Mouse (Mus musculus) forebrain, embryonic 14.5 days (tissue): ENCODE measurements at regions not wholly inside any gene's neighbourhood (a gene's known extent, or its start where the extent isn't known, plus 50 kb on each side); places are given as distances from the start of the nearest gene placed in this dataset.

Experiments
- ATAC-seq: fragments of 200-750 bp; cut with Nextera tagmentation; 2 replicates; pipeline ENCODE4 v1.8.0; 2017; ENCODE audit warnings: mild to moderate bottlenecking, moderate library complexity
- DNase-seq: peaks from one replicate; pipeline ENCODE4 v3.0.0-alpha.2; 2015; ENCODE audit warnings: low spot score
- H3K27ac ChIP-seq: fragments of 300-500 bp; sonication (generic); 2 replicates; pipeline ENCODE4 v1.5.1; 2014; ENCODE audit warnings: low read depth, mild to moderate bottlenecking, control low read depth, low read length, moderate library complexity
- H3K27me3 ChIP-seq: fragments of 300-500 bp; sonication (generic); replicated peaks from 2 replicates; pipeline ENCODE4 v1.6.1; 2014; ENCODE audit warnings: low read length, control low read depth, mixed read lengths; ENCODE audit not compliant: control insufficient read depth, insufficient read depth
- H3K36me3 ChIP-seq: fragments of 300-500 bp; sonication (generic); 2 replicates; pipeline ENCODE4 v1.6.1; 2014; ENCODE audit warnings: low read length, control low read depth; ENCODE audit not compliant: control insufficient read depth, insufficient read depth
- H3K4me1 ChIP-seq: fragments of 300-500 bp; sonication (generic); 2 replicates; pipeline ENCODE4 v1.6.1; 2014; ENCODE audit warnings: antibody characterized with exemption, low read length, control low read depth; ENCODE audit not compliant: control insufficient read depth, insufficient read depth
- H3K4me2 ChIP-seq: fragments of 300-500 bp; sonication (generic); 2 replicates; pipeline ENCODE4 v1.6.1; 2014; ENCODE audit warnings: mild to moderate bottlenecking, control low read depth, low read length
- H3K4me3 ChIP-seq: fragments of 300-500 bp; sonication (generic); 2 replicates; pipeline ENCODE4 v1.5.1; 2014; ENCODE audit warnings: low read depth, low read length, control low read depth
- H3K9ac ChIP-seq: fragments of 300-500 bp; sonication (generic); 2 replicates; pipeline ENCODE4 v1.6.1; 2014; ENCODE audit warnings: mild to moderate bottlenecking, low read length, control low read depth, moderate library complexity
- H3K9me3 ChIP-seq: fragments of 300-500 bp; sonication (generic); replicated peaks from 2 replicates; pipeline ENCODE4 v1.6.1; 2016; ENCODE audit warnings: low read length, control low read depth, mixed read lengths; ENCODE audit not compliant: control insufficient read depth
- WGBS: fragments of 180-500 bp; shearing (Covaris S2); extraction: QIAGEN DNeasy Blood & Tissue Kit; methylation state at CpG from one replicate; pipeline ENCODE4 v1.1.7; 2014; 5-methylcytosine and 5-hydroxymethylcytosine counted together

- Histone ChIP-seq H3K9me3 (no peaks in the 10 kb centered on the region), H3K4me3 (no peak overlapping the region), H3K36me3 (no peaks in the 10 kb centered on the region), H3K4me2 (no peak overlapping the region), H3K27ac (no peak overlapping the region), H3K9ac (no peak overlapping the region), H3K4me1 (0 out of 2 replicates have a peak, but pooled peaks cover 2% of the 10 kb centered on the region), H3K27me3 (no peaks in the 10 kb centered on the region)
- 93% methylated on average over 6 of the region's 6 CpGs for WGBS
- no peak for ATAC-seq
- DNase-seq = no peak
These were observed 339.4 kb upstream of the Id2 start for GRCm38 (mm10) chr12:25436220-25436911.

- H3K36me3 ChIP-seq = no peaks in the 10 kb centered on the region
- 96% methylated on average over 6 of the region's 6 CpGs for WGBS
- no peak overlapping the region for H3K27ac ChIP-seq
- H3K9ac ChIP-seq = no peak overlapping the region
- no peaks in the 10 kb centered on the region for H3K27me3 ChIP-seq
- H3K4me1 ChIP-seq = 0 out of 2 replicates have a peak, but pooled peaks cover 2% of the 10 kb centered on the region
- no peak overlapping the region for H3K4me2 ChIP-seq
- DNase-seq = no peak
- ATAC-seq = no peak
- no peaks in the 10 kb centered on the region for H3K9me3 ChIP-seq
- H3K4me3 ChIP-seq = no peak overlapping the region
These were observed 335.9 kb upstream of the Id2 start for GRCm38 (mm10) chr12:25432796-25433195.

- no peak overlapping the region for H3K9ac ChIP-seq
- H3K4me1 ChIP-seq = no peaks in the 10 kb centered on the region
- DNase-seq = no peak
- no peaks in the 10 kb centered on the region for H3K27me3 ChIP-seq
- no peak overlapping the region for H3K4me2 ChIP-seq
- no peak for ATAC-seq
- no peaks in the 10 kb centered on the region for H3K36me3 ChIP-seq
- WGBS = 96% methylated on average over 4 of the region's 4 CpGs
- no peaks in the 10 kb centered on the region for H3K9me3 ChIP-seq
- no peak overlapping the region for H3K4me3 ChIP-seq
- H3K27ac ChIP-seq = no peak overlapping the region
These were observed 334.0 kb upstream of the Id2 start for GRCm38 (mm10) chr12:25430911-25431310.

GRCm38 (mm10) chr12:25427911-25428642, 331.1 kb upstream of the Id2 start:
- Histone ChIP-seq H3K4me1 (no peaks in the 10 kb centered on the region), H3K27ac (no peak overlapping the region), H3K4me3 (no peak overlapping the region), H3K9me3 (no peaks in the 10 kb centered on the region), H3K36me3 (no peaks in the 10 kb centered on the region), H3K4me2 (no peak overlapping the region), H3K9ac (no peak overlapping the region), H3K27me3 (no peaks in the 10 kb centered on the region)
- ATAC-seq (no peak), DNase-seq (no peak)
- 90% methylated on average over 11 of the region's 11 CpGs for WGBS

GRCm38 (mm10) chr12:25417336-25417735, 320.4 kb upstream of the Id2 start:
- WGBS = 93% methylated on average over 4 of the region's 4 CpGs
- H3K9ac ChIP-seq = no peak overlapping the region

GRCm38 (mm10) chr12:25416571-25416970, 319.6 kb upstream of the Id2 start:
- 63% methylated on average over 3 of the region's 3 CpGs for WGBS
- DNase-seq (no peak), ATAC-seq (no peak)
- Histone ChIP-seq H3K27me3 (no peaks in the 10 kb centered on the region), H3K9me3 (no peaks in the 10 kb centered on the region), H3K4me3 (no peak overlapping the region), H3K27ac (no peak overlapping the region), H3K4me1 (0 out of 2 replicates have a peak, but pooled peaks cover 6% of the 10 kb centered on the region), H3K9ac (no peak overlapping the region), H3K4me2 (no peak overlapping the region), H3K36me3 (no peaks in the 10 kb centered on the region)

More at GRCm38 (mm10) chr12:25417336-25417735, 320.4 kb upstream of the Id2 start:
- no peak overlapping the region for H3K27ac ChIP-seq
- H3K4me3 ChIP-seq = no peak overlapping the region
- H3K9me3 ChIP-seq = no peaks in the 10 kb centered on the region
- H3K4me1 ChIP-seq = 0 out of 2 replicates have a peak, but pooled peaks cover 6% of the 10 kb centered on the region
- H3K27me3 ChIP-seq = no peaks in the 10 kb centered on the region
- no peak for DNase-seq
- ATAC-seq = no peak
- H3K4me2 ChIP-seq = no peak overlapping the region
- H3K36me3 ChIP-seq = no peaks in the 10 kb centered on the region

- Histone ChIP-seq H3K9ac (no peak overlapping the region), H3K27me3 (no peaks in the 10 kb centered on the region), H3K36me3 (no peaks in the 10 kb centered on the region), H3K27ac (no peak overlapping the region), H3K4me1 (0 out of 2 replicates have a peak, but pooled peaks cover 6% of the 10 kb centered on the region), H3K4me2 (no peak overlapping the region), H3K9me3 (no peaks in the 10 kb centered on the region), H3K4me3 (no peak overlapping the region)
- 33% methylated on average over 3 of the region's 3 CpGs for WGBS
- ATAC-seq (no peak), DNase-seq (no peak)
These were observed 318.7 kb upstream of the Id2 start for GRCm38 (mm10) chr12:25415641-25416040.

GRCm38 (mm10) chr12:25415232-25415631, 318.3 kb upstream of the Id2 start:
- Histone ChIP-seq H3K4me3 (no peak overlapping the region), H3K9ac (no peak overlapping the region), H3K27me3 (no peaks in the 10 kb centered on the region), H3K9me3 (no peaks in the 10 kb centered on the region), H3K4me2 (no peak overlapping the region), H3K4me1 (0 out of 2 replicates have a peak, but pooled peaks cover 6% of the 10 kb centered on the region), H3K36me3 (no peaks in the 10 kb centered on the region), H3K27ac (no peak overlapping the region)
- 32% methylated on average over 2 of the region's 2 CpGs for WGBS
- ATAC-seq (no peak), DNase-seq (peak; percentile 30)

- Histone ChIP-seq H3K4me2 (no peak overlapping the region), H3K4me1 (no peaks in the 10 kb centered on the region), H3K9ac (no peak overlapping the region), H3K36me3 (no peaks in the 10 kb centered on the region), H3K4me3 (no peak overlapping the region), H3K27me3 (no peaks in the 10 kb centered on the region), H3K27ac (no peak overlapping the region), H3K9me3 (no peaks in the 10 kb centered on the region)
- DNase-seq (no peak), ATAC-seq (no peak)
- WGBS = 98% methylated on average over 2 of the region's 2 CpGs
These were observed 310.4 kb upstream of the Id2 start for GRCm38 (mm10) chr12:25407301-25407700.
